Mouse (Mus musculus) lung, embryonic 15.5 days (tissue): ENCODE measurements at regions not wholly inside any gene's neighbourhood (a gene's known extent, or its start where the extent isn't known, plus 50 kb on each side); places are given as distances from the start of the nearest gene placed in this dataset.

ENCODE experiments used
- ATAC-seq: fragments of 200-750 bp; cut with Nextera tagmentation; 2 replicates; pipeline ENCODE4 v1.8.0; 2017; ENCODE audit warnings: moderate number of reproducible peaks, borderline replicate concordance; ENCODE audit not compliant: low FRiP score, low TSS enrichment; ENCODE audit errors: extremely low read depth
- H3K27ac ChIP-seq: fragments of 300-500 bp; sonication (generic); 2 replicates; pipeline ENCODE4 v1.5.1; 2015; ENCODE audit warnings: moderate library complexity, mild to moderate bottlenecking, inconsistent platforms
- H3K27me3 ChIP-seq: fragments of 300-500 bp; sonication (generic); 2 replicates; pipeline ENCODE4 v1.6.1; 2015; ENCODE audit warnings: inconsistent platforms
- H3K36me3 ChIP-seq: fragments of 300-500 bp; sonication (generic); 2 replicates; pipeline ENCODE4 v1.6.1; 2015; ENCODE audit warnings: inconsistent platforms
- H3K4me1 ChIP-seq: fragments of 300-500 bp; sonication (generic); 2 replicates; pipeline ENCODE4 v1.6.1; 2015; ENCODE audit warnings: inconsistent platforms
- H3K4me2 ChIP-seq: fragments of 300-500 bp; sonication (generic); 2 replicates; pipeline ENCODE4 v1.6.1; 2015; ENCODE audit warnings: inconsistent platforms, mild to moderate bottlenecking, moderate library complexity
- H3K4me3 ChIP-seq: fragments of 300-500 bp; sonication (generic); 2 replicates; pipeline ENCODE4 v1.5.1; 2015; ENCODE audit warnings: mild to moderate bottlenecking, inconsistent platforms
- H3K9ac ChIP-seq: fragments of 300-500 bp; sonication (generic); 2 replicates; pipeline ENCODE4 v1.6.1; 2015; ENCODE audit warnings: inconsistent platforms
- H3K9me3 ChIP-seq: fragments of 300-500 bp; sonication (generic); 2 replicates; pipeline ENCODE4 v1.6.1; 2016; ENCODE audit warnings: inconsistent platforms
- WGBS: fragments of 180-500 bp; shearing (Covaris S2); methylation state at CpG from one replicate; pipeline ENCODE4 v1.1.7; 2015; 5-methylcytosine and 5-hydroxymethylcytosine counted together

GRCm38 (mm10) chr8:33997676-33998075 lies 113.9 kb downstream of the Gm10131 start:
- H3K9ac ChIP-seq: no peak overlapping the region
- H3K9me3 ChIP-seq: no peaks in the 10 kb centered on the region
- no peak overlapping the region for H3K27ac ChIP-seq
- ATAC-seq: no peak
- H3K4me3 ChIP-seq: no peak overlapping the region
- WGBS: 29% methylated on average over 4 of the region's 4 CpGs
- no peaks in the 10 kb centered on the region for H3K27me3 ChIP-seq
- H3K4me2 ChIP-seq: no peak overlapping the region
- no peaks in the 10 kb centered on the region for H3K36me3 ChIP-seq
- H3K4me1 ChIP-seq: peaks cover 11% of the 10 kb centered on the region

GRCm38 (mm10) chr8:33992946-33993345 lies 118.6 kb downstream of the Gm10131 start:
- peak; percentile 85 for ATAC-seq
- Histone ChIP-seq H3K27me3 (no peaks in the 10 kb centered on the region), H3K27ac (peak overlapping the region; percentile 89), H3K4me3 (no peak overlapping the region), H3K9me3 (no peaks in the 10 kb centered on the region), H3K4me2 (peak overlapping the region; percentile 4; the same call in 1 of the 2 replicates), H3K36me3 (no peaks in the 10 kb centered on the region), H3K4me1 (peaks cover 30% of the 10 kb centered on the region), H3K9ac (no peak overlapping the region)
- WGBS: 11% methylated on average over 11 of the region's 11 CpGs

- ATAC-seq: peak; percentile 15; the same call in 1 of the 2 replicates
- H3K9ac ChIP-seq: no peak overlapping the region
- 46% methylated on average over 12 of the region's 12 CpGs for WGBS
Observed at GRCm38 (mm10) chr8:33991917-33992875, 119.3 kb downstream of the Gm10131 start.

GRCm38 (mm10) chr8:33991165-33991916 lies 120.2 kb downstream of the Gm10131 start:
- H3K36me3 ChIP-seq: no peaks in the 10 kb centered on the region
- peak overlapping the region; percentile 30 for H3K4me2 ChIP-seq
- no peaks in the 10 kb centered on the region for H3K27me3 ChIP-seq
- peak overlapping the region; percentile 4; the same call in 1 of the 2 replicates for H3K4me3 ChIP-seq
- WGBS: 31% methylated on average over 17 of the region's 17 CpGs
- no peaks in the 10 kb centered on the region for H3K9me3 ChIP-seq
- peak overlapping the region; percentile 89 for H3K27ac ChIP-seq
- peaks cover 35% of the 10 kb centered on the region for H3K4me1 ChIP-seq
- H3K9ac ChIP-seq: no peak overlapping the region
- ATAC-seq: no peak

More at GRCm38 (mm10) chr8:33991917-33992875, 119.3 kb downstream of the Gm10131 start:
- H3K4me1 ChIP-seq: peaks cover 35% of the 10 kb centered on the region
- no peaks in the 10 kb centered on the region for H3K27me3 ChIP-seq
- peak overlapping the region; percentile 89 for H3K27ac ChIP-seq
- no peaks in the 10 kb centered on the region for H3K36me3 ChIP-seq
- H3K4me3 ChIP-seq: peak overlapping the region; percentile 4; the same call in 1 of the 2 replicates
- H3K4me2 ChIP-seq: peak overlapping the region; percentile 30
- H3K9me3 ChIP-seq: no peaks in the 10 kb centered on the region

- no peak overlapping the region for H3K9ac ChIP-seq
- H3K36me3 ChIP-seq: no peaks in the 10 kb centered on the region
- WGBS: 61% methylated on average over 9 of the region's 9 CpGs
- no peak overlapping the region for H3K4me3 ChIP-seq
- H3K27ac ChIP-seq: no peak overlapping the region
- no peaks in the 10 kb centered on the region for H3K27me3 ChIP-seq
- no peaks in the 10 kb centered on the region for H3K9me3 ChIP-seq
- no peak for ATAC-seq
- no peak overlapping the region for H3K4me2 ChIP-seq
- peaks cover 35% of the 10 kb centered on the region for H3K4me1 ChIP-seq
Observed at GRCm38 (mm10) chr8:33990039-33990438, 121.5 kb downstream of the Gm10131 start.

- H3K9ac ChIP-seq: no peak overlapping the region
- H3K36me3 ChIP-seq: no peaks in the 10 kb centered on the region
- no peaks in the 10 kb centered on the region for H3K27me3 ChIP-seq
- ATAC-seq: no peak
- WGBS: 40% methylated on average over 10 of the region's 10 CpGs
- H3K4me2 ChIP-seq: no peak overlapping the region
- peak overlapping the region; percentile 44 for H3K27ac ChIP-seq
- H3K4me3 ChIP-seq: no peak overlapping the region
- H3K4me1 ChIP-seq: peaks cover 25% of the 10 kb centered on the region
- H3K9me3 ChIP-seq: no peaks in the 10 kb centered on the region
Observed at GRCm38 (mm10) chr8:33987755-33988104, 123.8 kb downstream of the Gm10131 start.

- ATAC-seq: no peak
- Histone ChIP-seq H3K27me3 (no peaks in the 10 kb centered on the region), H3K9ac (no peak overlapping the region), H3K4me2 (no peak overlapping the region), H3K9me3 (no peaks in the 10 kb centered on the region), H3K4me1 (peaks cover 20% of the 10 kb centered on the region), H3K4me3 (no peak overlapping the region), H3K36me3 (no peaks in the 10 kb centered on the region), H3K27ac (peak overlapping the region; percentile 44)
- WGBS: 59% methylated on average over 15 of the region's 15 CpGs
Observed at GRCm38 (mm10) chr8:33987091-33987754, 124.3 kb downstream of the Gm10131 start.

GRCm38 (mm10) chr8:33986657-33987056 lies 124.9 kb downstream of the Gm10131 start:
- Histone ChIP-seq H3K4me2 (no peak overlapping the region), H3K4me1 (peaks cover 14% of the 10 kb centered on the region), H3K9me3 (no peaks in the 10 kb centered on the region), H3K27me3 (no peaks in the 10 kb centered on the region), H3K27ac (peak overlapping the region; percentile 42; the same call in 1 of the 2 replicates), H3K4me3 (no peak overlapping the region), H3K9ac (no peak overlapping the region), H3K36me3 (no peaks in the 10 kb centered on the region)
- WGBS: 81% methylated on average over 6 of the region's 6 CpGs
- no peak for ATAC-seq

- Histone ChIP-seq H3K9me3 (no peaks in the 10 kb centered on the region), H3K36me3 (no peaks in the 10 kb centered on the region), H3K4me1 (peaks cover 14% of the 10 kb centered on the region; the same call in 1 of the 2 replicates), H3K27me3 (no peaks in the 10 kb centered on the region), H3K9ac (no peak overlapping the region), H3K4me3 (no peak overlapping the region), H3K27ac (no peak overlapping the region), H3K4me2 (no peak overlapping the region)
- ATAC-seq: peak; percentile 34; the same call in 1 of the 2 replicates
- WGBS: 63% methylated on average over 11 of the region's 11 CpGs
Observed at GRCm38 (mm10) chr8:33985430-33985977, 126.0 kb downstream of the Gm10131 start.

GRCm38 (mm10) chr8:33981629-33982028 lies 129.9 kb downstream of the Gm10131 start:
- Histone ChIP-seq H3K36me3 (no peaks in the 10 kb centered on the region), H3K4me3 (no peak overlapping the region), H3K27ac (no peak overlapping the region), H3K27me3 (no peaks in the 10 kb centered on the region), H3K4me2 (no peak overlapping the region), H3K9ac (no peak overlapping the region), H3K9me3 (no peaks in the 10 kb centered on the region), H3K4me1 (peaks cover 18% of the 10 kb centered on the region)
- WGBS: 79% methylated on average over 4 of the region's 4 CpGs
- no peak for ATAC-seq

GRCm38 (mm10) chr8:33980999-33981398 lies 130.5 kb downstream of the Gm10131 start:
- H3K27ac ChIP-seq: no peak overlapping the region
- H3K4me3 ChIP-seq: no peak overlapping the region
- no peak overlapping the region for H3K4me2 ChIP-seq
- ATAC-seq: no peak; the same call in 1 of the 2 replicates
- H3K9ac ChIP-seq: no peak overlapping the region
- no peaks in the 10 kb centered on the region for H3K36me3 ChIP-seq
- H3K9me3 ChIP-seq: no peaks in the 10 kb centered on the region
- WGBS: 29% methylated on average over 7 of the region's 7 CpGs
- H3K4me1 ChIP-seq: peaks cover 18% of the 10 kb centered on the region
- H3K27me3 ChIP-seq: no peaks in the 10 kb centered on the region
